Mouse (Mus musculus) heart, embryonic 15.5 days (tissue): ENCODE data around the gene AW209491. TPM values are rescaled to one million over a fixed set of nuclear protein-coding genes. Genes with fewer than 3 reads are reported as not detected.

Experiments used
- ATAC-seq: fragments of 200-750 bp; cut with Nextera tagmentation; replicated peaks from 2 replicates; pipeline ENCODE4 v1.8.0; 2017; ENCODE audit warnings: low read depth, moderate TSS enrichment; ENCODE audit not compliant: insufficient number of reproducible peaks, insufficient read depth, low FRiP score
- H3K27ac ChIP-seq: fragments of 300-500 bp; sonication (generic); 2 replicates; pipeline ENCODE4 v1.5.1; 2015; ENCODE audit warnings: mild to moderate bottlenecking, inconsistent platforms
- H3K27me3 ChIP-seq: fragments of 300-500 bp; sonication (generic); 2 replicates; pipeline ENCODE4 v1.6.1; 2015; ENCODE audit warnings: inconsistent platforms
- H3K36me3 ChIP-seq: fragments of 300-500 bp; sonication (generic); 2 replicates; pipeline ENCODE4 v1.6.1; 2015; ENCODE audit warnings: mild to moderate bottlenecking, inconsistent platforms
- H3K4me1 ChIP-seq: fragments of 300-500 bp; sonication (generic); replicated peaks from 2 replicates; pipeline ENCODE4 v1.6.1; 2015; ENCODE audit warnings: inconsistent platforms
- H3K4me2 ChIP-seq: fragments of 300-500 bp; sonication (generic); 2 replicates; pipeline ENCODE4 v1.6.1; 2015; ENCODE audit warnings: inconsistent platforms, mild to moderate bottlenecking, moderate library complexity
- H3K4me3 ChIP-seq: fragments of 300-500 bp; sonication (generic); 2 replicates; pipeline ENCODE4 v1.5.1; 2015; ENCODE audit warnings: mild to moderate bottlenecking, inconsistent platforms
- H3K9ac ChIP-seq: fragments of 300-500 bp; sonication (generic); 2 replicates; pipeline ENCODE4 v1.6.1; 2015; ENCODE audit warnings: mild to moderate bottlenecking, inconsistent platforms
- H3K9me3 ChIP-seq: fragments of 300-500 bp; sonication (generic); replicated peaks from 2 replicates; pipeline ENCODE4 v1.6.1; 2016; ENCODE audit warnings: inconsistent platforms
- WGBS: fragments of 180-500 bp; shearing (Covaris S2); methylation state at CpG from one replicate; pipeline ENCODE4 v1.1.7; 2015; ENCODE audit warnings: mixed read lengths; 5-methylcytosine and 5-hydroxymethylcytosine counted together
- polyA plus RNA-seq: library from polyadenylated mRNA; unstranded; fragments of >200 nt; fragmentation: Nextera tagmentation; extraction: Ambion mirVana; gene quantifications from 2 replicates; pipeline ENCODE4 v1.2.1, GENCODE M21; 2015

The AW209491 gene
- polyA plus RNA-seq: 16.4 and 19.1 TPM in 2 replicates

DNA sequence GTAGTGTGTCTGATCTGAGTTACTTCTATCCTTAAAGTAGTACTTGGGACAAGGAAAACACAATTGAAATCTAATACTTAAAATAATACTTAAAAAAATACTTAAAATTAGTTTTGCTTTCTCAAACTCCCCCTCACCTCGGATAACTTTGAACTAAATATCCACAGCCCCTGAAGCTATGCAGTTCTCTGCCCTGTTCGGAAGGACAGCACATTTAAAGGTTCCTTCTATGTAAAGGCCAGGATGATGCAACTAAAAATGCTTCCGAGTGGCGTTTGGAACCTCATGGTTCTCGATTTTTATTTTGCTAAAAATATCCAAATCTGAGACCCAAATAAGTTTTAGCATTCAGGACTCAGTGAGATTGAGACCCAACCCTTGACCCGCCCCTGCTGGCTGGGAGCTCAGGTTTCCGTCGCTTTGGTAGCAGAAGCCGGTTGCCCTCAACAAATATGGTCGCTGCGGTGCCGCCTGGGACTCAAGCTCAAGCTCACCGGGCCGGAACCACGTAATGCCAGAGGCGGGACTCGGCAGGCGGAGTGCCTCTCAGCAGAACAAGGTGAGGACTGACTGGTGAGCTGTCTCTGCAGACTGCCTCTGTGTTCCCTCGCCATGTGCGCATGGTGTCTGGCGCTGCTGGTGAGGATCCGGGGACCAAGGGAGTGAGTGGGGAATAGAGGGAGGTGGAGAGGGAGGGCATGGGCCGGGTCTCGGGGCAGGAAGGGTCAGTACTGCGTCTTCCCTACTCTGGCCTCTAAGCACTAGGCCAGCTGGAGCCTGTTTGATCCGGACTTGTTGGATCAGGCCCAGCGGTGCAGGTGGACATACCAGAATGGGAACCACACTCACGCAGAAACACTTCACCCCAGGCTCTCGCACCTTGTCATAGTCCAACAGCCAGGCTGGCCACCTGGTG, at the start of gene AW209491:
Gene AW209491 (plus strand): TSS at position 429 of the 916 bp plus-strand sequence.
- peak within 1 kb of the TSS; percentile 77 for H3K4me2 ChIP-seq
- peak within 1 kb of the TSS; percentile 62 for H3K4me3 ChIP-seq
- peak; percentile 97 for ATAC-seq
- H3K4me1 ChIP-seq: peaks cover 7% of the 10 kb centered on the region
- H3K9me3 ChIP-seq: no peaks in the 10 kb centered on the region
- WGBS: 1% methylated on average over 29 of the region's 29 CpGs
- H3K27ac ChIP-seq: peak within 1 kb of the TSS; percentile 69
- H3K36me3 ChIP-seq: peaks cover 29% of the 10 kb centered on the region
- peak within 1 kb of the TSS; percentile 63 for H3K9ac ChIP-seq
- no peaks in the 10 kb centered on the region for H3K27me3 ChIP-seq

GRCm38 (mm10) chr13:14580392-14580791, 49.6 kb upstream of the AW209491 start:
- 62% methylated on average over 3 of the region's 3 CpGs for WGBS

DNA sequence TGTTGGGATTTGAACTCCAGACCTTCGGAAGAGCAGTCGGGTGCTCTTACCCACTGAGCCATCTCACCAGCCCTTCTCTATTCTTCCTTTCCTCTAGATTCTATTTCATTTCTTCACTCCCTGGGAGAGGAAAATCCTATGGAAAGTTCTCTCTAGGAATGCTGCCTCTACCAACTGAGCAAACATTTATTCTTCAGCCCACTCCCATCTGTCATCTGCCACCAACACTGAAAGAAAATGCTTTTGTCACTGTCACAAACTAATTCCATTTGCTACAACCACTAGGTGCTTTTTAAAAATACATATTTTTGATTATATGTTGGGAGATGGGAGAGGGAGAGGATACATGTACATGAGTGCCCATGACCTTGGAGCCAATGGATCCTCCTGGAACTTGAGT, 27.2 kb upstream of the AW209491 start:
- no peaks in the 10 kb centered on the region for H3K27me3 ChIP-seq
- H3K27ac ChIP-seq: no peak overlapping the region
- H3K9me3 ChIP-seq: no peaks in the 10 kb centered on the region
- no peak overlapping the region for H3K9ac ChIP-seq
- WGBS: 91% methylated on average over 2 of the region's 2 CpGs
- H3K4me2 ChIP-seq: no peak overlapping the region
- no peaks in the 10 kb centered on the region for H3K36me3 ChIP-seq
- H3K4me3 ChIP-seq: no peak overlapping the region
- no peak for ATAC-seq
- no peaks in the 10 kb centered on the region for H3K4me1 ChIP-seq

More at GRCm38 (mm10) chr13:14580392-14580791, 49.6 kb upstream of the AW209491 start:
- Histone ChIP-seq H3K27me3 (no peaks in the 10 kb centered on the region), H3K27ac (no peak overlapping the region), H3K4me2 (no peak overlapping the region), H3K4me3 (no peak overlapping the region), H3K9ac (no peak overlapping the region), H3K36me3 (no peaks in the 10 kb centered on the region), H3K4me1 (no peaks in the 10 kb centered on the region), H3K9me3 (no peaks in the 10 kb centered on the region)
- ATAC-seq: no peak

GRCm38 (mm10) chr13:14607616-14608015, 22.3 kb upstream of the AW209491 start:
- Histone ChIP-seq H3K9ac (no peak overlapping the region), H3K27me3 (no peaks in the 10 kb centered on the region), H3K4me3 (no peak overlapping the region), H3K4me1 (peaks cover 8% of the 10 kb centered on the region), H3K4me2 (no peak overlapping the region), H3K9me3 (no peaks in the 10 kb centered on the region), H3K36me3 (peaks cover 9% of the 10 kb centered on the region), H3K27ac (no peak overlapping the region)
- ATAC-seq: no peak

DNA sequence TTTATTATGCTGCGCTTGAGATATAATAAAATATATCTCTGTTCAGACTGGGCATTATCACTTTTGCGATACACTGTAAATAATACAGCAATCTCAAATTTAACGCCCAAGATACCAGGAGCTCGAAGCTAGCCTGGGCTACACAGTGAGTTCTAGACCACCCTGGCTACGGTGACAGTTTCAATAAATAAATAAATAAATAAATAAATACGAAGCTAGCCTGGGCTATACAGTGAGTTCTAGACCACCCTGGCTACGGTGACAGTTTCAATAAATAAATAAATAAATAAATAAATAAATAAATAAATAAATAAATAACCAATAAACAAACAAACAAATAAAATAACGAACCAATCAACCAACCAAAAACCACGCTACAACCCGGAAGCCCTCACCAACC, 17.5 kb upstream of the AW209491 start:
- H3K27ac ChIP-seq: peak overlapping the region; percentile 64
- 7% methylated on average over 10 of the region's 10 CpGs for WGBS
- H3K36me3 ChIP-seq: peaks cover 18% of the 10 kb centered on the region
- H3K9me3 ChIP-seq: no peaks in the 10 kb centered on the region
- peak overlapping the region; percentile 87 for H3K9ac ChIP-seq
- H3K4me1 ChIP-seq: peaks cover 13% of the 10 kb centered on the region
- H3K4me3 ChIP-seq: peak overlapping the region; percentile 98
- H3K27me3 ChIP-seq: no peaks in the 10 kb centered on the region
- ATAC-seq: peak; percentile 21; the same call in 1 of the 2 replicates
- H3K4me2 ChIP-seq: peak overlapping the region; percentile 66

GRCm38 (mm10) chr13:14612926-14613529, 16.9 kb upstream of the AW209491 start, which contains the start of the genes Mrpl32 and Psma2:
Gene Mrpl32, minus strand, starts transcription at chr13:14613165.
Gene Psma2, plus strand, starts transcription at chr13:14613240.
- H3K4me1 ChIP-seq: peaks cover 13% of the 10 kb centered on the region
- peak; percentile 100 for ATAC-seq
- H3K9me3 ChIP-seq: no peaks in the 10 kb centered on the region
- H3K27me3 ChIP-seq: no peaks in the 10 kb centered on the region
- peaks cover 23% of the 10 kb centered on the region for H3K36me3 ChIP-seq
- peak within 1 kb of the TSS; percentile 98 for H3K4me3 ChIP-seq
- WGBS: under 1% methylated on average over 42 of the region's 42 CpGs
- H3K27ac ChIP-seq: peak within 1 kb of the TSS; percentile 64
- peak within 1 kb of the TSS; percentile 94 for H3K9ac ChIP-seq
- peak within 1 kb of the TSS; percentile 71 for H3K4me2 ChIP-seq

DNA sequence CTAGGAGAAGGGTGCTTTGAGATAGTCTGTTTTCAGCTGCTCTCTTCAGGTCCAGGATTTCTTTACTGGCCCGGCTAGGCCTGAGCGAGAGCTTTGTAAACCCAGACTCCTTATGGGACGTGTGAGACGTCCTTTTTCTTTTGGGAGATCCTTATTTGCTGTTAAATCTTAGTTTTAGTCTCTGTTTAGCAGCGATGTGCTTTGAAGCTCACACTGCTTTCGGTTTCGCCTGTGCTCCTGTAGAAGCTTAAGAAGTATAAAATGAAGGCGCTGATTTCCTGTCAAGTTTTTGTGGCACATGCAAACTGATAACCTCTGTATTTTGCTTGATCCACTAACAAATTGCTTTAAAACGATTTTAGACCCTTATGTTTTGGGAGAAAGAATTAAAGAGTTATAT, 16.4 kb upstream of the AW209491 start:
- under 1% methylated on average over 9 of the region's 9 CpGs for WGBS
- peak overlapping the region; percentile 71 for H3K4me2 ChIP-seq

GRCm38 (mm10) chr13:14618724-14619123, 11.2 kb upstream of the AW209491 start:
- H3K4me1 ChIP-seq: peaks cover 5% of the 10 kb centered on the region; the same call in 1 of the 2 replicates
- H3K9me3 ChIP-seq: no peaks in the 10 kb centered on the region
- H3K27me3 ChIP-seq: no peaks in the 10 kb centered on the region
- H3K27ac ChIP-seq: no peak overlapping the region
- peaks cover 51% of the 10 kb centered on the region for H3K36me3 ChIP-seq
- no peak for ATAC-seq
- H3K4me3 ChIP-seq: no peak overlapping the region
- 37% methylated on average over 2 of the region's 2 CpGs for WGBS
- H3K4me2 ChIP-seq: no peak overlapping the region
- H3K9ac ChIP-seq: no peak overlapping the region

More for the DNA sequence above, 16.4 kb upstream of the AW209491 start:
- H3K36me3 ChIP-seq: peaks cover 26% of the 10 kb centered on the region
- peaks cover 13% of the 10 kb centered on the region for H3K4me1 ChIP-seq
- H3K9ac ChIP-seq: peak overlapping the region; percentile 94
- H3K4me3 ChIP-seq: peak overlapping the region; percentile 98
- no peaks in the 10 kb centered on the region for H3K9me3 ChIP-seq
- H3K27me3 ChIP-seq: no peaks in the 10 kb centered on the region
- ATAC-seq: no peak
- peak overlapping the region; percentile 61 for H3K27ac ChIP-seq

- Histone ChIP-seq H3K4me1 (no peaks in the 10 kb centered on the region), H3K9me3 (no peaks in the 10 kb centered on the region), H3K27me3 (no peaks in the 10 kb centered on the region), H3K9ac (no peak overlapping the region), H3K4me2 (no peak overlapping the region), H3K4me3 (no peak overlapping the region), H3K36me3 (peaks cover 20% of the 10 kb centered on the region), H3K27ac (no peak overlapping the region)
- ATAC-seq: no peak
- WGBS: 57% methylated on average over 1 of the region's 1 CpGs
Measured at GRCm38 (mm10) chr13:14639998-14640397, 10.0 kb downstream of the AW209491 start.

DNA sequence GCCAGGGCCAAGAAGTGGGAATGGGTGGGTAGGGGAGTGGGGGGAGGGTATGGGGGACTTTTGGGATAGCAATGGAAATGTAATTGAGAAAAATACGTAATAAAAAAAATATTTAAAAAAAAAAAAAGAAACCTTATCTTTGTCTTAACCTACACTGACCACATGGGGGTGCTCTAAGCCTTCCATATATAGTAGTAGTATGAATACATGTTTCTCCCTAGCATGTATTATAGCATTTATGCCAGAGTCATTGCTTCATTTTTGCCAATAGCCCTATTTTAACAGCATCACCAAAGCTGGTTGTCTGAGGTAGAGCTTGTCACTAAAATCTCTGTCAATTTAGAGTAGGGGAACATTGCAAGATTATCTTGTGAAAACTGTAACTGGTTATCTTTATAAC, 19.3 kb downstream of the AW209491 start:
- no peaks in the 10 kb centered on the region for H3K27me3 ChIP-seq
- no peaks in the 10 kb centered on the region for H3K9me3 ChIP-seq
- H3K4me2 ChIP-seq: no peak overlapping the region
- no peaks in the 10 kb centered on the region for H3K36me3 ChIP-seq
- no peak overlapping the region for H3K27ac ChIP-seq
- 28% methylated on average over 1 of the region's 1 CpGs for WGBS
- ATAC-seq: no peak
- no peak overlapping the region for H3K9ac ChIP-seq
- no peaks in the 10 kb centered on the region for H3K4me1 ChIP-seq
- H3K4me3 ChIP-seq: no peak overlapping the region

- H3K4me3 ChIP-seq: no peak overlapping the region
- H3K36me3 ChIP-seq: no peaks in the 10 kb centered on the region
- H3K9me3 ChIP-seq: no peaks in the 10 kb centered on the region
- no peaks in the 10 kb centered on the region for H3K27me3 ChIP-seq
- H3K27ac ChIP-seq: no peak overlapping the region
- no peaks in the 10 kb centered on the region for H3K4me1 ChIP-seq
- WGBS: 78% methylated on average over 4 of the region's 4 CpGs
- no peak for ATAC-seq
- H3K9ac ChIP-seq: no peak overlapping the region
- H3K4me2 ChIP-seq: no peak overlapping the region
Measured at GRCm38 (mm10) chr13:14667107-14667506, 37.2 kb downstream of the AW209491 start.
